Mouse (Mus musculus): Measurements from ENCODE around the gene Vmn1r130. TPM values are rescaled to one million over a fixed set of nuclear protein-coding genes. Genes with fewer than 3 reads are reported as not detected.
"Not testable (repeated sequence)": the region's sequence is repeated elsewhere in the genome, so short reads cannot be mapped to it uniquely, and the experiment has no call there.

Vmn1r130 gene
- polyA plus RNA-seq (2015; fragmentation: Nextera tagmentation; extraction: Ambion mirVana) = not detected in 2 replicates

GRCm38 (mm10) chr7:21511480-21511879 lies at the start of gene Vmn1r130:
Vmn1r130 (plus strand) TSS chr7:21511780.
- not testable (repeated sequence) for H3K4me2 ChIP-seq (ENCODE audit: low read depth, low read length); H3K9ac ChIP-seq (ENCODE audit: low read length); H3K27ac ChIP-seq (ENCODE audit: low read length); H3K27me3 ChIP-seq (ENCODE audit: control insufficient read depth, insufficient read depth, low read length); H3K4me1 ChIP-seq (ENCODE audit: control insufficient read depth, insufficient read depth, low read length); H3K9me3 ChIP-seq (replicated peaks; ENCODE audit: control insufficient read depth, low read length); H3K4me3 ChIP-seq (replicated peaks; ENCODE audit: low read length); ATAC-seq (ENCODE audit: insufficient read depth, low FRiP score); H3K36me3 ChIP-seq (ENCODE audit: control insufficient read depth, insufficient read depth, low read length)
- WGBS = no CpG with 5 or more reads among the region's 3 CpGs

DNA sequence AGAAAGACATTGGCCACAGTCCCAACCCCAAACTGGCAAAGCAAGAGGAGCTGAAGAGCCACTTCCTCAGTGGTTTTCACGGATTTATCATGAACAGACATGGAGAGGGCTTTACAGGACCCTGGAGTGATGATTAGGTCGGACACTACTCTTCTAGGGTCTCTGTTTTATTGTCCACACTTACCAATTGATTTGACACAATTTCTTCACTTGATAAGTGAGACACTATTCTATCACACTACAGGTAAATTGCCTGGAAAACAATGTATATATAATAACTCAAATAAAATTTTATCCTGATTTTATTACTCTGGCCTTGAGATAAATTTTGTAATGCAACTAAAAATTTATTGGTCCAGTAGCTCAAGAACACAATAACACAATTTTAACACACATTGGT lies 34.4 kb downstream of the Vmn1r130 start, which contains the start of gene Vmn1r131:
Gene Vmn1r131 (minus strand): TSS at position 101 of the 400 bp plus-strand sequence.
- H3K4me2 ChIP-seq (ENCODE audit: low read depth, low read length); H3K36me3 ChIP-seq (ENCODE audit: control insufficient read depth, insufficient read depth, low read length); H3K4me3 ChIP-seq (replicated peaks; ENCODE audit: low read length); H3K27me3 ChIP-seq (ENCODE audit: control insufficient read depth, insufficient read depth, low read length); ATAC-seq (ENCODE audit: insufficient read depth, low FRiP score); H3K9ac ChIP-seq (ENCODE audit: low read length); H3K4me1 ChIP-seq (ENCODE audit: control insufficient read depth, insufficient read depth, low read length); H3K9me3 ChIP-seq (replicated peaks; ENCODE audit: control insufficient read depth, low read length); H3K27ac ChIP-seq (ENCODE audit: low read length): not testable (repeated sequence)
- no CpG with 5 or more reads among the region's 2 CpGs for WGBS

Other genes starting within 250 kb of the Vmn1r130 start
- gene Vmn1r125, start 239.6 kb upstream of the Vmn1r130 start, polyA plus RNA-seq (2015; fragmentation: Nextera tagmentation; extraction: Ambion mirVana) = not detected in 2 replicates
- gene Vmn1r126, start 210.3 kb upstream of the Vmn1r130 start, polyA plus RNA-seq (2015; fragmentation: Nextera tagmentation; extraction: Ambion mirVana) = not detected in 2 replicates
- not detected in 2 replicates for gene Vmn1r127, start 191.9 kb upstream of the Vmn1r130 start, polyA plus RNA-seq (2015; fragmentation: Nextera tagmentation; extraction: Ambion mirVana)
- gene Vmn1r128, start 162.4 kb upstream of the Vmn1r130 start, polyA plus RNA-seq (2015; fragmentation: Nextera tagmentation; extraction: Ambion mirVana) = not detected in 2 replicates
- gene Vmn1r129, start 150.5 kb upstream of the Vmn1r130 start, polyA plus RNA-seq (2015; fragmentation: Nextera tagmentation; extraction: Ambion mirVana) = not detected in 2 replicates
- gene Gm6882, start 79.0 kb upstream of the Vmn1r130 start, polyA plus RNA-seq (2015; fragmentation: Nextera tagmentation; extraction: Ambion mirVana) = not detected in 2 replicates
- not detected in 2 replicates for gene Vmn1r131, start 34.3 kb downstream of the Vmn1r130 start, polyA plus RNA-seq (2015; fragmentation: Nextera tagmentation; extraction: Ambion mirVana)
- gene Vmn1r132, start 102.3 kb downstream of the Vmn1r130 start, polyA plus RNA-seq (2015; fragmentation: Nextera tagmentation; extraction: Ambion mirVana) = not detected in 2 replicates
- not detected in 2 replicates for gene Gm4175, start 249.7 kb downstream of the Vmn1r130 start, polyA plus RNA-seq (2015; fragmentation: Nextera tagmentation; extraction: Ambion mirVana)

All from stomach, embryonic 16.5 days (tissue).